Mouse (Mus musculus): ENCODE results near the gene Olfr763.

DNA sequence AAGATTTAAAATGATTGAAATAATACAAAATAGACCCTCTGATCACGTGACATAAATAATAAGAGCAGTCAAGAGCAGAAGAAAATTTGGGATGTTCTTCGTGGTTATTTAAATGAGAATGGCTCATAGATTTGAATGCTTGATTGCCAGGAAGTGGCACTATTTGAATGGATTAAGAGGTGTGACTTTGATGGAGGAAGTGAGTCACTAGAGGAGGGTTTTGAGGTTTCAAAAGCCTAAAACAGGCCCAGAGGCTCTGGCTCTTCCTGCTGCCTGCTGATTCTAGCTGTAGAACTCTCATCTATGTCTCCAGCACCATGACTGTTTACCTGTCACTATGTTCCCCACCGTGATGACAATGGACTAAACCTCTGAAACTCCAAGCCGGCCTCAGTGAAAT lies 37.8 kb upstream of the Olfr763 start:
- no peak for TF ChIP-seq POLR2A (IDR thresholded peaks at IDR 0.05; ENCODE audit: borderline replicate concordance, control insufficient read depth, low read depth, low read length)
- TF ChIP-seq CTCF (IDR thresholded peaks at IDR 0.05; ENCODE audit: control insufficient read depth, insufficient read depth, low read length) = no peak

Measured in bone marrow, adult 2 months (tissue).